Mouse (Mus musculus) ES-Bruce4 (cell line): ENCODE measurements around the gene Sec24c. TPM values are rescaled to one million over a fixed set of nuclear protein-coding genes. Genes with fewer than 3 reads are reported as not detected.

ENCODE experiments used
- H3K27ac ChIP-seq: 2 replicates; pipeline ENCODE4 v1.5.1; 2012; ENCODE audit warnings: low read length, inconsistent platforms; ENCODE audit not compliant: insufficient read depth
- H3K27me3 ChIP-seq: 2 replicates; pipeline ENCODE4 v1.6.1; 2012; ENCODE audit warnings: mild to moderate bottlenecking, low read length, inconsistent platforms; ENCODE audit not compliant: control insufficient read depth, poor library complexity, insufficient read depth, severe bottlenecking
- H3K36me3 ChIP-seq: 2 replicates; pipeline ENCODE4 v1.6.1; 2012; ENCODE audit warnings: inconsistent platforms, mild to moderate bottlenecking, low read length, moderate library complexity; ENCODE audit not compliant: control insufficient read depth, poor library complexity, insufficient read depth, severe bottlenecking
- H3K4me1 ChIP-seq: one replicate; pipeline ENCODE4 v1.8.1; 2011; ENCODE audit warnings: low read length; ENCODE audit not compliant: control insufficient read depth, insufficient read depth
- H3K4me3 ChIP-seq: 2 replicates; pipeline ENCODE4 v1.5.1; 2011; ENCODE audit warnings: low read depth, mild to moderate bottlenecking, low read length
- H3K9ac ChIP-seq: 2 replicates; pipeline ENCODE4 v1.6.1; 2012; ENCODE audit warnings: low read depth, mild to moderate bottlenecking, inconsistent platforms; ENCODE audit not compliant: poor library complexity, severe bottlenecking
- H3K9me3 ChIP-seq: replicated peaks from 2 replicates; pipeline ENCODE4 v1.6.1; 2012; ENCODE audit warnings: mild to moderate bottlenecking, low read length, inconsistent platforms; ENCODE audit not compliant: control insufficient read depth, poor library complexity, insufficient read depth, severe bottlenecking
- CTCF ChIP-seq: IDR thresholded peaks from one replicate; pipeline ENCODE4 v1.8.1; 2011; ENCODE audit warnings: low read depth, low read length
- EP300 ChIP-seq: IDR thresholded peaks from 2 replicates; pipeline ENCODE4 v1.6.1; 2011; ENCODE audit warnings: low read depth, low read length; ENCODE audit not compliant: insufficient read depth
- POLR2A ChIP-seq: IDR thresholded peaks from one replicate; pipeline ENCODE4 v1.8.1; 2011; ENCODE audit warnings: low read length; ENCODE audit not compliant: insufficient read depth
- polyA plus RNA-seq: library from polyadenylated mRNA; stranded (reverse); fragments of >200 nt; gene quantifications from 2 replicates; pipeline ENCODE4 v1.2.4, GENCODE M21; 2011; ENCODE audit warnings: low read depth; ENCODE audit not compliant: missing spikeins, insufficient read depth, insufficient read length

The Sec24c gene
- polyA plus RNA-seq, 1 experiment = 133 TPM

- Histone ChIP-seq H3K36me3 (no peaks in the 10 kb centered on the region), H3K9me3 (no peaks in the 10 kb centered on the region), H3K4me3 (no peak overlapping the region), H3K9ac (no peak overlapping the region), H3K4me1 (peaks cover 1% of the 10 kb centered on the region), H3K27me3 (no peaks in the 10 kb centered on the region), H3K27ac (no peak overlapping the region)
- TF ChIP-seq EP300 = no peak
- TF ChIP-seq POLR2A = no peak
- TF ChIP-seq CTCF = no peak
Measured at GRCm38 (mm10) chr14:20662740-20663139, 11.4 kb upstream of the Sec24c start.

DNA sequence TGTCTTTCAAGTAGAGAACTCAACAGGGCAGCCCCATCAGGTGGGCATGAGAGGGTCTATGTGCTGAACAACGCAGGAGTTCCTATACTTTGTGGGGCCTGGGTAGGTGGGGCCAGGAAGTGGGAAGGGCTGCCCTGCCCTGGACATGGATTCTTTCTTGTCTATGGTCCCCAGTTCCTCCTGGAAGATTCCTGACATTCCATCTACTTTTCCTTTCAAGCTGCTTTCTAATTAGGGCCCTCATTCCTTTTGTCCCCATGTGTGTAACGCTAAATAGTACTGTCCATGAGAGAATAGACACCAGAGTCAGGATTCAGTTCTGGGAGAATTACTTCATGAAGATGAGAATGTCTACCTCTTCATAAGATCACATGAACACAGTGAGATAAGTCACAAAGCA is 10.5 kb upstream of the Sec24c start:
- 0 out of 2 replicates have a peak overlapping the region, but pooled peaks have one; percentile 4 for H3K27ac ChIP-seq
- H3K9ac ChIP-seq = no peak overlapping the region
- no peaks in the 10 kb centered on the region for H3K9me3 ChIP-seq
- H3K4me3 ChIP-seq = no peak overlapping the region
- peaks cover 1% of the 10 kb centered on the region for H3K4me1 ChIP-seq
- no peak for TF ChIP-seq EP300
- no peak for TF ChIP-seq CTCF
- TF ChIP-seq POLR2A = no peak
- no peaks in the 10 kb centered on the region for H3K36me3 ChIP-seq
- no peaks in the 10 kb centered on the region for H3K27me3 ChIP-seq

DNA sequence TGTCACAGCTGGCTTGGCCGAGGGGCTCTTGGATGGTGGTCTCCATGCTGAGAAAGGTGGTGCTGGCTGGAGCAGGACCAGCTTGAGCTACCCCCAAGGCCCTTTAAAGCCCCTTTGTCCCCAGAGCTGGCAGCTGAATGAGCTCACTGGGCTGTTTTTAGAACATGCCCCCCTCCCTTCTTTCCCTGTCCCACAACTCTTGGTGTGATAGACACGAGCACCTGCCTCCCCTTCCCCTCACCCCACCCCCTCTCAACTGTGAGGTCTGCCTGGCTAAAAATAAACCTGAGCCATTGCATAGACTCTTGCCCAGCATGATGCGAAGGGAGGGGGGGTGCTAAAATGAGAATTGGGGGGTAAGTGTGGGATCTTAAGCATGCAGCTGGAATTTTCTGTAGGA is 9.7 kb upstream of the Sec24c start:
- TF ChIP-seq POLR2A (no peak), CTCF (no peak), EP300 (no peak)
- Histone ChIP-seq H3K27me3 (no peaks in the 10 kb centered on the region), H3K27ac (no peak overlapping the region), H3K4me3 (no peak overlapping the region), H3K9me3 (no peaks in the 10 kb centered on the region), H3K36me3 (no peaks in the 10 kb centered on the region), H3K9ac (no peak overlapping the region), H3K4me1 (peaks cover 1% of the 10 kb centered on the region)

- Histone ChIP-seq H3K27ac (no peak overlapping the region), H3K4me1 (peaks cover 1% of the 10 kb centered on the region), H3K36me3 (no peaks in the 10 kb centered on the region), H3K9ac (no peak overlapping the region), H3K27me3 (no peaks in the 10 kb centered on the region), H3K4me3 (no peak overlapping the region), H3K9me3 (no peaks in the 10 kb centered on the region)
- TF ChIP-seq EP300 (no peak), POLR2A (no peak), CTCF (no peak)
Measured at GRCm38 (mm10) chr14:20667469-20667868, 6.6 kb upstream of the Sec24c start.

DNA sequence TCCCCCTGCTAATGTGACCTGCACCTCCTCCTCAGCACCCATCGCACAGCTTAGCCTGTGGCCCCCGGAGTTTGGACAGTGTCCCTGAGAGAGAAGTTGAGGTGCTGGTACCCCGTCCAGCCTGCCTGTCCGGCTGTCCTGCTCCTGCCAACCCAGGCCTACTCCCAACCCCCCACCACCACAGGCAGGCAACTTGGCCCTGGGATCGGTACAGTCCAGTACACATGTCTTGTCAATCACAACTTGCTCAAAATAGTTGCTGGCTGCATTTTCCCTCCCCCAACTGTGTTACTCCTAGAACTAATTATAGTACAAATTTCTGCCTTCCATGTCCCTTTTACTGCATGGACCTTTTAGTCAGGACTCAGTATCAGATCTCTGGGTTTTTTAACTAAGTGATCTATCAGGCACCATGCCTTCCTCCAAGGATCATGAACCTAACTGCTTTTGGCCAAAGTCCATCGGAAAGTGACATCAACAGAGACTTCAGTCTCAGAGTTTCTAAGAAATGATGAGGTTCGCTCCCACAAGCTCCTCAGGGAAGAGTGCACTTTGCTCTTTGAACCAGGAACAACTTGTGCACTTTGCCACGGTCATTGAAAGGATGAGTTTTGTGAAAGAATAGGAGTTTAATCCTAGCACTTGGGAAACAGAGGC is 5.8 kb upstream of the Sec24c start, which contains the start of gene Synpo2l:
TSS of gene Synpo2l (minus strand) at position 201 of the 657 bp plus-strand sequence.
- H3K27ac ChIP-seq = no peak within 1 kb of the TSS
- H3K4me1 ChIP-seq = peaks cover 1% of the 10 kb centered on the region
- H3K36me3 ChIP-seq = no peaks in the 10 kb centered on the region
- H3K4me3 ChIP-seq = no peak within 1 kb of the TSS
- no peaks in the 10 kb centered on the region for H3K9me3 ChIP-seq
- H3K27me3 ChIP-seq = no peaks in the 10 kb centered on the region
- H3K9ac ChIP-seq = no peak within 1 kb of the TSS
- no peak for TF ChIP-seq EP300
- no peak for TF ChIP-seq POLR2A
- TF ChIP-seq CTCF = no peak

GRCm38 (mm10) chr14:20672990-20673389 is 1.1 kb upstream of the Sec24c start:
- peak; percentile 17 for TF ChIP-seq CTCF
- no peak for TF ChIP-seq POLR2A
- H3K27me3 ChIP-seq = no peaks in the 10 kb centered on the region
- H3K4me3 ChIP-seq = no peak overlapping the region
- no peak overlapping the region for H3K27ac ChIP-seq
- no peaks in the 10 kb centered on the region for H3K4me1 ChIP-seq
- peaks cover 17% of the 10 kb centered on the region for H3K9me3 ChIP-seq
- peaks cover 19% of the 10 kb centered on the region for H3K36me3 ChIP-seq
- H3K9ac ChIP-seq = peak overlapping the region; percentile 59
